Mouse (Mus musculus): ENCODE measurements at regions not wholly inside any gene's neighbourhood (a gene's known extent, or its start where the extent isn't known, plus 50 kb on each side); places are given as distances from the start of the nearest gene placed in this dataset.

DNA sequence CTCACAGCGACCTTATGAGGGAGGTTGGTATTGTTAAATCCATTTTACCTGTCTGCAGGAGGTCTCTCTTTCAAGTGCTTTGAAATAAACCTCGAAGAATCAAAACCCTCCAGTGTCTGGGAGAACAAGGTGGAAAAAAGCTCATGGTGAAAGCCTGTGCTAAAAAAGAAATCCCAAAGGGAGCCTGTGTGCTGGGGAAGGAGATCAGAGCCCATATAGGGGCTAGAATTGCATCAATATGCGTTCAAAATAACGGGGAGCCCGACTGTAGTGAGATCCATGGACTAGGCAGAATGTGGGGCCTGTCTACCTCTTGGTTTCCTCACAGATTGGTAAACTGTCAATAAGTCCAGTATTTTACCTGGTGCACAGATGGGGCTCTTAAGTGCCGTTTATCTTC, 113.6 kb upstream of the Ube2e3 start:
- H3K4me1 ChIP-seq (ENCODE audit: control insufficient read depth in 2 of 2, insufficient read depth in 2 of 2, low read length in 2 of 2): no peaks in the 10 kb centered on the region; a peak in 1 of 4 replicates
- WGBS: 83% methylated on average over 6 of the region's 6 CpGs

DNA sequence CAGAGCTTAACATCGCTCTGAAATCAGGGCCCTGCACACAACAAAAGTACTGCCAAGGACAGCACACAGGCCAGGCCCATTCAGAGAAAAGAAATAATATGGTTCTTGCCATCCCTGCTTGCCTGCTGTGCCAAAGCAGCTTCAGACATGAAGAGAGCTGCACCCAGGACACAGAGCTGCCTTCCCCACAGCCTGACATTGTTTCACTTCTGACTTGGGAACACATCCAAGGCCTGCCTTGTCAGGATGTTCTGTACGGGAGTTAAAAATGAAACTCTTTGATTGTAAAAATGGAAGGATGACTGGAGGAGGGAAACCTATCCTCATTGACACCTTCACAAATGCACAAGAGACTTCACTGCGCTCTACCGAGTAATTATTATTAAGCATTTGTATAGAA, 114.0 kb upstream of the Ube2e3 start:
- ATAC-seq (ENCODE audit: insufficient number of reproducible peaks, insufficient read depth, low FRiP score, low read depth): no peak
- WGBS: 71% methylated on average over 4 of the region's 4 CpGs
- no peak overlapping the region for H3K4me2 ChIP-seq (ENCODE audit: low read length)
- no peak overlapping the region for H3K4me3 ChIP-seq (ENCODE audit: control insufficient read depth in 1 of 2, insufficient read depth in 1 of 2, low read depth in 1 of 2, low read length in 2 of 2)
- no peaks in the 10 kb centered on the region for H3K36me3 ChIP-seq (ENCODE audit: control insufficient read depth, insufficient read depth, low read length)
- H3K9me3 ChIP-seq (ENCODE audit: control insufficient read depth, low read length): no peaks in the 10 kb centered on the region
- no peaks in the 10 kb centered on the region for H3K27me3 ChIP-seq (ENCODE audit: control insufficient read depth, insufficient read depth, low read length)
- H3K27ac ChIP-seq (replicated peaks in 1 of 2; ENCODE audit: control insufficient read depth in 1 of 2, insufficient read depth in 1 of 2, low read depth in 2 of 2, low read length in 2 of 2): no peak overlapping the region
- no peak overlapping the region for H3K9ac ChIP-seq (ENCODE audit: low read length)
- H3K4me1 ChIP-seq (ENCODE audit: control insufficient read depth in 2 of 2, insufficient read depth in 2 of 2, low read length in 2 of 2): no peaks in the 10 kb centered on the region; a peak in 1 of 4 replicates

More for the DNA sequence above, 113.6 kb upstream of the Ube2e3 start:
- no peak for ATAC-seq (ENCODE audit: insufficient number of reproducible peaks, insufficient read depth, low FRiP score, low read depth)
- no peaks in the 10 kb centered on the region for H3K36me3 ChIP-seq (ENCODE audit: control insufficient read depth, insufficient read depth, low read length)
- H3K27ac ChIP-seq (replicated peaks in 1 of 2; ENCODE audit: control insufficient read depth in 1 of 2, insufficient read depth in 1 of 2, low read depth in 2 of 2, low read length in 2 of 2): no peak overlapping the region
- H3K27me3 ChIP-seq (ENCODE audit: control insufficient read depth, insufficient read depth, low read length): no peaks in the 10 kb centered on the region
- no peak overlapping the region for H3K4me2 ChIP-seq (ENCODE audit: low read length)
- no peak overlapping the region for H3K4me3 ChIP-seq (ENCODE audit: control insufficient read depth in 1 of 2, insufficient read depth in 1 of 2, low read depth in 1 of 2, low read length in 2 of 2)
- H3K9ac ChIP-seq (ENCODE audit: low read length): no peak overlapping the region
- no peaks in the 10 kb centered on the region for H3K9me3 ChIP-seq (ENCODE audit: control insufficient read depth, low read length)

DNA sequence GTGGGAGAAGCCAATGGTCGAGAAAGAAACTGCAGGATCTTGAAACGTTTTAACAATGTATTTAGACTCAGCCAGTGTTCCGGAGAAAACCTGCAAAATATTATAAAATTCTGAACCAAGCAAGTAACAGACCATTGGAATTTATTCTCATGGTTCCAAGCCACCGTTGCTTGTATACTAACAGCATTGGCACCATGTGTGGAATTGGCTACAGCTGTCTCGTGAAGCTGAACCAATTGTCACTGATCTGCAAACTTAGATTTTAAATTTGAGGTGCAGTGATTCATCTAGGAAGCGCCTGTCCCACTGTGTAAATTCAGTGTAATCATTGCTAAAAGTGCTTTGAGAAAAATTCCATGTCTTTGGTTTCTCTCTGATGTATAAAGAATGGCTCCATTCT, 137.8 kb upstream of the Ube2e3 start:
- Histone ChIP-seq H3K27me3 (ENCODE audit: control insufficient read depth, insufficient read depth, low read length) (no peaks in the 10 kb centered on the region), H3K27ac (replicated peaks in 1 of 2; ENCODE audit: control insufficient read depth in 1 of 2, insufficient read depth in 1 of 2, low read depth in 2 of 2, low read length in 2 of 2) (no peak overlapping the region), H3K4me2 (ENCODE audit: low read length) (no peak overlapping the region), H3K9ac (ENCODE audit: low read length) (no peak overlapping the region), H3K4me1 (ENCODE audit: control insufficient read depth in 2 of 2, insufficient read depth in 2 of 2, low read length in 2 of 2) (no peaks in the 10 kb centered on the region), H3K9me3 (ENCODE audit: control insufficient read depth, low read length) (no peaks in the 10 kb centered on the region), H3K36me3 (ENCODE audit: control insufficient read depth, insufficient read depth, low read length) (no peaks in the 10 kb centered on the region), H3K4me3 (ENCODE audit: control insufficient read depth in 1 of 2, insufficient read depth in 1 of 2, low read depth in 1 of 2, low read length in 2 of 2) (no peak overlapping the region)
- 79% methylated on average over 6 of the region's 6 CpGs for WGBS
- ATAC-seq (ENCODE audit: insufficient number of reproducible peaks, insufficient read depth, low FRiP score, low read depth): no peak

- H3K4me2 ChIP-seq (ENCODE audit: low read length): no peak overlapping the region
- H3K9me3 ChIP-seq (ENCODE audit: control insufficient read depth, low read length): no peaks in the 10 kb centered on the region
- no peak overlapping the region for H3K27ac ChIP-seq (replicated peaks in 1 of 2; ENCODE audit: control insufficient read depth in 1 of 2, insufficient read depth in 1 of 2, low read depth in 2 of 2, low read length in 2 of 2)
- H3K36me3 ChIP-seq (ENCODE audit: control insufficient read depth, insufficient read depth, low read length): no peaks in the 10 kb centered on the region
- WGBS: 91% methylated on average over 7 of the region's 7 CpGs
- H3K4me1 ChIP-seq (ENCODE audit: control insufficient read depth in 2 of 2, insufficient read depth in 2 of 2, low read length in 2 of 2): no peaks in the 10 kb centered on the region
- no peak overlapping the region for H3K9ac ChIP-seq (ENCODE audit: low read length)
- H3K27me3 ChIP-seq (ENCODE audit: control insufficient read depth, insufficient read depth, low read length): no peaks in the 10 kb centered on the region
- ATAC-seq (ENCODE audit: insufficient number of reproducible peaks, insufficient read depth, low FRiP score, low read depth): no peak
- no peak overlapping the region for H3K4me3 ChIP-seq (ENCODE audit: control insufficient read depth in 1 of 2, insufficient read depth in 1 of 2, low read depth in 1 of 2, low read length in 2 of 2)
These were observed 141.9 kb upstream of the Ube2e3 start for GRCm38 (mm10) chr2:78726060-78726459.

GRCm38 (mm10) chr2:78724416-78724815, 143.5 kb upstream of the Ube2e3 start:
- no peaks in the 10 kb centered on the region for H3K36me3 ChIP-seq (ENCODE audit: control insufficient read depth, insufficient read depth, low read length)
- WGBS: 37% methylated on average over 2 of the region's 2 CpGs
- H3K27me3 ChIP-seq (ENCODE audit: control insufficient read depth, insufficient read depth, low read length): no peaks in the 10 kb centered on the region
- H3K4me1 ChIP-seq (ENCODE audit: control insufficient read depth in 2 of 2, insufficient read depth in 2 of 2, low read length in 2 of 2): 0 out of 4 replicates have a peak, but pooled peaks cover 0 to under 1% of the 10 kb centered on the region in 2 experiments
- no peak overlapping the region for H3K4me3 ChIP-seq (ENCODE audit: control insufficient read depth in 1 of 2, insufficient read depth in 1 of 2, low read depth in 1 of 2, low read length in 2 of 2)
- H3K27ac ChIP-seq (replicated peaks in 1 of 2; ENCODE audit: control insufficient read depth in 1 of 2, insufficient read depth in 1 of 2, low read depth in 2 of 2, low read length in 2 of 2): no peak overlapping the region
- H3K4me2 ChIP-seq (ENCODE audit: low read length): no peak overlapping the region
- H3K9ac ChIP-seq (ENCODE audit: low read length): no peak overlapping the region
- ATAC-seq (ENCODE audit: insufficient number of reproducible peaks, insufficient read depth, low FRiP score, low read depth): no peak
- H3K9me3 ChIP-seq (ENCODE audit: control insufficient read depth, low read length): no peaks in the 10 kb centered on the region

GRCm38 (mm10) chr2:78723423-78723822, 144.5 kb upstream of the Ube2e3 start:
- H3K4me1 ChIP-seq (ENCODE audit: control insufficient read depth in 2 of 2, insufficient read depth in 2 of 2, low read length in 2 of 2): peaks cover 0 to 4% of the 10 kb centered on the region in 2 experiments; a peak in 1 of 4 replicates
- no peaks in the 10 kb centered on the region for H3K27me3 ChIP-seq (ENCODE audit: control insufficient read depth, insufficient read depth, low read length)
- no peak overlapping the region for H3K9ac ChIP-seq (ENCODE audit: low read length)
- WGBS: 93% methylated on average over 3 of the region's 3 CpGs
- H3K4me3 ChIP-seq (ENCODE audit: control insufficient read depth in 1 of 2, insufficient read depth in 1 of 2, low read depth in 1 of 2, low read length in 2 of 2): no peak overlapping the region
- ATAC-seq (ENCODE audit: insufficient number of reproducible peaks, insufficient read depth, low FRiP score, low read depth): no peak
- no peaks in the 10 kb centered on the region for H3K36me3 ChIP-seq (ENCODE audit: control insufficient read depth, insufficient read depth, low read length)
- H3K27ac ChIP-seq (replicated peaks in 1 of 2; ENCODE audit: control insufficient read depth in 1 of 2, insufficient read depth in 1 of 2, low read depth in 2 of 2, low read length in 2 of 2): no peak overlapping the region
- H3K4me2 ChIP-seq (ENCODE audit: low read length): no peak overlapping the region
- no peaks in the 10 kb centered on the region for H3K9me3 ChIP-seq (ENCODE audit: control insufficient read depth, low read length)

GRCm38 (mm10) chr2:78722739-78723138, 145.2 kb upstream of the Ube2e3 start:
- Histone ChIP-seq H3K27ac (replicated peaks in 1 of 2; ENCODE audit: control insufficient read depth in 1 of 2, insufficient read depth in 1 of 2, low read depth in 2 of 2, low read length in 2 of 2) (no peak overlapping the region), H3K36me3 (ENCODE audit: control insufficient read depth, insufficient read depth, low read length) (no peaks in the 10 kb centered on the region), H3K27me3 (ENCODE audit: control insufficient read depth, insufficient read depth, low read length) (no peaks in the 10 kb centered on the region), H3K4me2 (ENCODE audit: low read length) (no peak overlapping the region), H3K4me1 (ENCODE audit: control insufficient read depth in 2 of 2, insufficient read depth in 2 of 2, low read length in 2 of 2) (peaks cover 0 to 4% of the 10 kb centered on the region in 2 experiments; a peak in 1 of 4 replicates), H3K9me3 (ENCODE audit: control insufficient read depth, low read length) (no peaks in the 10 kb centered on the region), H3K4me3 (ENCODE audit: control insufficient read depth in 1 of 2, insufficient read depth in 1 of 2, low read depth in 1 of 2, low read length in 2 of 2) (no peak overlapping the region), H3K9ac (ENCODE audit: low read length) (no peak overlapping the region)
- no peak for ATAC-seq (ENCODE audit: insufficient number of reproducible peaks, insufficient read depth, low FRiP score, low read depth)
- WGBS: 49% methylated on average over 6 of the region's 6 CpGs

DNA sequence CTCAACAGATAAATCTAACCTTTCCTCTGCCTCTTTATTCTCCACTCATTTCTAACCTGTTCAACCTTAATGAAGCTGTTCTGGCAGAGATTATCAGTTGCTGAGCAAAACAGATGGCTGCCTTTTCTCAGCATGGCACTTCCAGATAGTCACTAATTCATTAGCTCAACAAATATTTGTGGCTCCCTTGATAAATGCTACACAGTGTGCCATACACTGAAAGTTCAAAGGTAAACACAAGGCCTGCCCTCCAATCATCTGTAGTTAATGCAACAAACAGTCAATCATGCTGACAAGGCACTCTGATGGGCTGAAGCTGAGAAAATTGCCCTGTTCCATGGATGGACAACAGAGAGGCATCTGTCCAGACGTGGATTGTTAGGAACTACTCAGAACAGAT, 149.4 kb upstream of the Ube2e3 start:
- Histone ChIP-seq H3K27me3 (ENCODE audit: control insufficient read depth, insufficient read depth, low read length) (no peaks in the 10 kb centered on the region), H3K9ac (ENCODE audit: low read length) (no peak overlapping the region), H3K9me3 (ENCODE audit: control insufficient read depth, low read length) (no peaks in the 10 kb centered on the region), H3K4me1 (ENCODE audit: control insufficient read depth in 2 of 2, insufficient read depth in 2 of 2, low read length in 2 of 2) (peaks cover 2 to 8% of the 10 kb centered on the region in 2 experiments; a peak in 3 of 4 replicates), H3K4me2 (ENCODE audit: low read length) (no peak overlapping the region), H3K27ac (replicated peaks in 1 of 2; ENCODE audit: control insufficient read depth in 1 of 2, insufficient read depth in 1 of 2, low read depth in 2 of 2, low read length in 2 of 2) (no peak overlapping the region), H3K36me3 (ENCODE audit: control insufficient read depth, insufficient read depth, low read length) (no peaks in the 10 kb centered on the region), H3K4me3 (ENCODE audit: control insufficient read depth in 1 of 2, insufficient read depth in 1 of 2, low read depth in 1 of 2, low read length in 2 of 2) (no peak overlapping the region)
- no peak for ATAC-seq (ENCODE audit: insufficient number of reproducible peaks, insufficient read depth, low FRiP score, low read depth)
- WGBS: 43% methylated on average over 1 of the region's 1 CpGs

All from heart, embryonic 14.5 days (tissue).